Mouse (Mus musculus) mesoderm, embryonic 11.5 days (tissue): ENCODE data around the gene Tdg.

Experiments
- DNase-seq: peaks from one replicate; pipeline ENCODE4 v3.0.0-alpha.2; 2012; ENCODE audit warnings: low read depth, low spot score

Gene Tdg

GRCm38 (mm10) chr10:82662267-82662990, 32.8 kb downstream of the Tdg start:
- DNase-seq, result no peak

DNA sequence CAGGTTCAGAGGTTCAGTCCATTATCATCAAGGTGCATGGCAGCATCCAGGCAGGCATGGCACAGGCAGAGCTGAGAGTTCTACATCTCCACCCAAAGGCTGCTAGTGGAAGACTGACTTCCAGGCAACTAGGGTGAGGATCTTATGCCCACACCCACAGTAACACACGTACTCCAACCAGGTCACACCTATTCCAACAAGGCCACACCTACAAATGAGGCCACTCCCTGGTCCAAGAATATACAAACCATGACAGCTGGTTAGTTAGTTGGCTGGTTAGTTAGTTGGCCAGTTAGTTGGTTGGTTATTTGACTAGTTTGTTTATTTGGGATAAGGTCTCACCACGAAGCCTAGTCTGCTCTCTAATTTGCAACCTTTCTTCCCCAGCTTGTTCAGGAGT, 33.7 kb downstream of the Tdg start:
- DNase-seq, result no peak

GRCm38 (mm10) chr10:82665951-82666350, 36.3 kb downstream of the Tdg start:
- no peak for DNase-seq

DNA sequence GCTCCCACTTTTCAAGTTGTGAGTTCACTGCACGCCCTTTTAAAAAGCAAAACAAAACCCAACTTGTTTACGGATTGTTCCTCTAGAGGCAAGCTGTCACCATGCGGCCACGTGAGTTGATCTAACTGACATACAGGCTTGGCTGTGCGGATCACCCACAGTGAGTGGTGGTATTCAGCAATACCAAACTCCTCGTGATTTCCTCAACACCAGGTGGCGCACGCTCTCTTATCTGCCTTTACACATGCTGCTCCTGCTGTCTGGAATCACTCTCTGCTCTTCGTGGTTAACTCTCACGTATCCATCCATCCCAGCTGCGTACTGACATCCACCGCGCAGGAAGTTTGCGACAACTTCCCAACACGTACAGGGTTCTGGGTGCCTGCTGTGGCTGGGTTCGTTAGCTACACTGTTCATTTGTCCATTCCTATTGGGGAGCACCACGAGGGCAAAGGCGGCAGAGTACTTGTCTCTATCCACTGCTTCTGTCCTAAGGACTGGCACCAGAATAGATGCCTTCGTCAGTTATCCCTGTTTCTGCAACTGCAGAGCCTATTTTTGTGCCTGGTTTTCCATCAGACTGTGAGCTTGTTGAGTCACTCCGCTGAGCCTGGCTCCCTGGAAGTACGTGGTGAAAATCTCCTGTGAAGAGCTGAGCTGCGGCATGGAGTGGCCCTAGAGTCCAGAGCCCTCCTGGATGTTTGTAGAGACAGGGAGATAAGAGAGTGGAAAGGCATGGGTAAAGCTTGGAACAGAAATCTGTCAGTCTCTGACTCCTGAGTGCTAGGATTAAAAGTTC, 37.0 kb downstream of the Tdg start:
- DNase-seq, result peak; percentile 89

- DNase-seq, result no peak
Observed at GRCm38 (mm10) chr10:82670205-82670604, 40.6 kb downstream of the Tdg start.

DNA sequence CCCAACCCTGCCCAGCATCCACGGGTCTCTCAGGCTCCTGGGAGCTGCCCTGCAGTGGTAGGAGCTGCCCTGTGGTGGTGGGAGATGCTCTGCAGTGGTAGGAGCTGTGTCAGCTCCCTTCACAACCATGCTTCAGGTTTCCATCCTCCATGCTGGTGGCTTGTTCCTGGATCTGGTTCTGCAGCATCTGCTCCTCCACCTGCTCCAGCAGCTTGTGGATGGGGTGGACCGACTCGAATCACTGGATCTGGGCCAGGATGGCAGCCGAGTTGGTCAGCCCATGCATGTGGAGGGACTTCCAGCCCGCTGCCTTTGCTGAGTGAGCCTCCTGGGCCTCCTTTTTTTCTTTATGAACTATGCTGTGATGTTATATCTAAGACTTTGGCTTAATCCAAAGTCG, 47.3 kb downstream of the Tdg start:
- no peak for DNase-seq

DNA sequence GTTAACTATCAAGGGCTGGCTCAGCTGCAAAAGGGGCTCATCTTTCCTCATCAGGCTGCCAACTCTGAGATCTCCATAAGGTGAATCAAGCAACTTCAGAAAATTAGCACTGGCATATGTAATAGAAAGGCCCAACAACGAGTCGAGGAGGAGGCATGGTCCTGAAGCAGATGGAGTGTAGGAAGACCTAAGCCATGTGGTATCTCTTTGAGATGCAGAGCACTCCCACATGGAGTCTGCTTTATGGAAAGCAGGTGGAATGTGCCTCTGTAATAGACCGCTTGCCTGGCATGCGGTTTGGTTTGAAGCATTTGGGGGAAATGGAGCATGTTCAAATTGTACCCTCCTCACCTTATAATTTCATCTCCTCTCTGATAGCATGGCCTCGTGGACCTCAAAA, 51.1 kb downstream of the Tdg start:
- DNase-seq, result no peak

GRCm38 (mm10) chr10:82681639-82682038, 52.0 kb downstream of the Tdg start:
- no peak for DNase-seq

DNA sequence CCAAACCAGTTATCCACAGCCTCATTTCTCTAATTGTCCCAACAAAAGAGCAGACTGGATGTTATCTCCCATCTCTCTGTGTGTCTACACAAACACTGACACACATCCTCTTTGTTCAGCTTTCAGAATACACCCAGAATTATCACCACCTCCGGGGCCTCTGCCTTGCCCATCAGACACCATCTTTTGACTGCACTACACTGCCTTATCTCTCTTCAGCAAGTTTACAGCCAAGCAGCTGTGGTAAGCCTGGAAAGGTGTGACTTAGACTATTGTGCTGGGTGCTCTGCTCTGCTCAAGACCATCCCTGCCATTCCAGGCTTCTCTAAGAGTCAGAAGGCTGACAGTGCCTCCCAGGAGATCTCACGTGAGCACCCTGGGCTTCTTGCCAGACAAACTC, 55.8 kb downstream of the Tdg start:
- no peak for DNase-seq

DNA sequence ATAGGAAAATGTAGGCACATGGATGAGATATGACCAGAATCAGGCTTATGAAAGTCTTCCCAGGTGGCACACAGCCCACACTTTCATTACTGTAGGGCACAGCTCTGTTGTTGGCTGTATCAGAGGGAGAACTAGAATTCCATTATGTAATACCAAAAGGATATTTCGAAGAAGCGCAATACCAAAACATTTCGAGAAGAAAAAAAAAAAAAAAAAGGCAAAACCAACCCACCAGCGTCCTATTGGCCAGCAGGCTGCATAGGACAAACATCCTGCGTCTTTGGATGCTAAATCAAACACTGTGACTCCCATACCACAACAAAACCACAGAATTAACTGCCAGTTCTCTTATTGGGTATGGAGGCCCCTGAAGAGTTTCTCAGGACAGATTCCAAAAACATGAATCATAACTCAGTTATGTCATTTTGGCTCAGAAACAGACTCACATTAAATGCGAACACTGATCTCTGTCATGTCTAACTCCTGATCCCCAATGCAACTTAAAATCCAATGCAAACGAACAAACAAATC, 60.1 kb downstream of the Tdg start:
- DNase-seq, result no peak

DNA sequence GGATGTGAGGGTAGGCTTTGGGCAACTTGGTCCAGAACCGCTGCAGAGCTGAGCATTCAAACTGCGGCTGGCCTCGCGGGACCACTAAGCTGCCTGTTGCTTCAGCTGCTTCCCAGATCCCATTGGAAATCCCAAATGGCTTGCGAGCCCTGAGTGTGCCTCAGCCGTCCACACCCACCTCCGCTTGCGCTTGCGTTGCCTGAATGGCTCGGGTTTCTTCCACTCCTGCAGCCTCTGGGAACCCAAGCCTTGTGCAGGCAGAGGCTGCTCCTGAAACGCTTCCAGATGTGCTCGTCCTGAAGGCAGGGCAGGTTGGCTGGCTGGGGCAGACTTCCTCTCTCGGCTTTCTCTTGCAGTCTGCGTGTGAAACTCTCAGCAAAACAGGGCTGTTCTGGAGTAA, 60.9 kb downstream of the Tdg start, which contains the start of gene Glt8d2:
Gene Glt8d2, minus strand, starts transcription at position 157 of the 400 bp plus-strand sequence.
- peak; percentile 85 for DNase-seq

GRCm38 (mm10) chr10:82695956-82696355, 66.3 kb downstream of the Tdg start, which contains the start of gene Hcfc2:
TSS of gene Hcfc2 (plus strand) at chr10:82696160.
- no peak for DNase-seq

- DNase-seq, result no peak
Observed at GRCm38 (mm10) chr10:82696453-82697079, 66.9 kb downstream of the Tdg start.

- no peak for DNase-seq
Observed at GRCm38 (mm10) chr10:82697305-82697898, 67.8 kb downstream of the Tdg start.

GRCm38 (mm10) chr10:82698712-82699261, 69.2 kb downstream of the Tdg start:
- DNase-seq, result peak; percentile 84

- DNase-seq, result peak; percentile 38
Observed at GRCm38 (mm10) chr10:82699296-82699941, 69.8 kb downstream of the Tdg start.
